Mouse (Mus musculus): ENCODE data around the gene S1pr3. TPM values are rescaled to one million over a fixed set of nuclear protein-coding genes. Genes with fewer than 3 reads are reported as not detected.

S1pr3 gene
- total RNA-seq, 1 experiment from 2014 or later = 2.8 TPM

DNA sequence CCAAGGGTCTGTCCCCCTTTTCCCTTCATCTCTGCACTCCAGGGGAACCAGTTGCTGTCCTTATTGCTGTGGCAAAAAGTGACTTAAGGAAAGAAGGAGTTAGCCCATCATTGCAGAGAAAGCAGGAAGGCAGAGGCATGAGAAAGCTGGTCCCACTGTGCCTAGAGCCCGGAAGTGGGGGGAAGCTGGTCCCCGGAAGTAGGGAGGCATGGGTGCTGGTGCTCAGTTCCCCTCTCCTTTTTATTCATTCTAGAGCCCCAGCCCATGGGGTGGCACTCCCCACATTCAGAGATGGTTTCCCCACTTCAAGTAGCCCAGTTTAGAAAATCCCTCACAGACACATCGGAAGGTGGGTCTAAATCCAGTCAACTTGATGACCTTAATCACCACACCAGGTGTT, 8.9 kb upstream of the S1pr3 start:
- no peak for ATAC-seq (replicated peaks in 1 of 2; ENCODE audit: insufficient read depth in 1 of 2, low FRiP score in 2 of 2, low TSS enrichment in 1 of 2, low read depth in 1 of 2, poor library complexity in 2 of 2, severe bottlenecking in 2 of 2)

DNA sequence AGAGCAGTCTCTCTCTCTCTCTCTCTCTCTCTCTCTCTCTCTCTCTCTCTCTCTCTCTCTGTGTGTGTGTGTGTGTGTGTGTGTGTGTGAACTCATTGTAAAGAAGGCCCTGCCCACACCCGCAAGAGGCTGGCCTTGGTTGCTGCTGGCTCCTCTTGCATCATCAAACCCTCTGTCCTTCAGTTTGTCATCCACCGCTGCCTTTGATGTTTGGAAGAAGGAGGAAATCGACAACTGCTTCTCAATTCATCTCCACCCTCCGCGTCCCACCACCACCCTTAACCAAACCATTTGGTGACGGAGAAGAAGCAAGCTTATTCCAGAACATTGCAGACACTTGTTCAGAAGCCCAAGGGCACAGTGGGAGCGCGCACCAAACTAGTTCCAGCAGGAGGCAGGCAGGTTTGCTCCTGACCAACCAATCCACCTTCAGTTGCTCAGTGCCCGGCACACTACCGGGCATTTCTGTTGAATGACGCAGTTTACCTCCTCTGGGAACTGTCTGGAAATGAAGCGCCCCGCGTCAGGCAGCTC, 8.2 kb upstream of the S1pr3 start:
- ATAC-seq (replicated peaks in 1 of 2; ENCODE audit: insufficient read depth in 1 of 2, low FRiP score in 2 of 2, low TSS enrichment in 1 of 2, low read depth in 1 of 2, poor library complexity in 2 of 2, severe bottlenecking in 2 of 2) = no peak; a peak in 1 of 4 replicates

DNA sequence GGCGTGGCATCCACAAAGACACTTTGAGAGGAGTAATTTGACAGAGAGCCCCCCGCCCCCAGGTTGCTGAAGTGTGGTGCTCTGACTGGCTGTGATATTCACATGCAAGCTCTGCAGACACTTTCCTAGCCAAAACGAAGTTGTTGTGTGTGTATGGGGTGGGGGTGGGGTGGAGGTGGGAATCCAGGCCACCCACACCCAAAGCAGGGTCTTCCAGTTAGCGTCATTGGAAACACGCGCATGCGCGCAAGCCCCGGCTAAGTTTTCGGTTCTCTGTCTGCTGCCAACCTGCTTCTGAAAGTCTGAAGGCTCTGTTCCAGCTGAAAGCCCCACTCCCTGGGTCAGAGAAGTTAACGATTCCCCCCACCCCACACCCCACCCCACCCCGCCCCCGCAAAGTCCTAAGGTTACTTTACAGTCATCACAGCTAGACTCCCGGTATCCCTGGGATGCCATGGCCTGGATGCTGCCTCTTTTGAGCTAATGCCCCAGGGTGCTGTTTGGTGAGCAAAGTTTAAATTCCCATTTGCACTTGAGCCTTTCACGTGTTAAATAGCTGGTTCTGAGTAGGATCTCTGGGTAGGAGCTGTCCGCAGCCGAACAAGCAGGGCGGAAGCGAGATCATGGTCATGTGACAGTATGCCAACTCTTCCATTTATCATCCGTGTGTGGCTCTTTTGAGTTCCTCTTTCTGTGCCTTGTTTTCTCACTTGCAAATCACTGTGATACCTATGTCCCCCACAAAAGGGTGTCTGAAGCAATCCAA, 7.5 kb upstream of the S1pr3 start:
- ATAC-seq (replicated peaks in 1 of 2; ENCODE audit: insufficient read depth in 1 of 2, low FRiP score in 2 of 2, low TSS enrichment in 1 of 2, low read depth in 1 of 2, poor library complexity in 2 of 2, severe bottlenecking in 2 of 2) = peak; percentile 82 to 89

- no peak for ATAC-seq (replicated peaks in 1 of 2; ENCODE audit: insufficient read depth in 1 of 2, low FRiP score in 2 of 2, low TSS enrichment in 1 of 2, low read depth in 1 of 2, poor library complexity in 2 of 2, severe bottlenecking in 2 of 2)
Observed at GRCm38 (mm10) chr13:51404566-51404965, 3.9 kb upstream of the S1pr3 start.

- no peak for ATAC-seq (replicated peaks in 1 of 2; ENCODE audit: insufficient read depth in 1 of 2, low FRiP score in 2 of 2, low TSS enrichment in 1 of 2, low read depth in 1 of 2, poor library complexity in 2 of 2, severe bottlenecking in 2 of 2)
Observed at GRCm38 (mm10) chr13:51405731-51406320, 2.6 kb upstream of the S1pr3 start.

DNA sequence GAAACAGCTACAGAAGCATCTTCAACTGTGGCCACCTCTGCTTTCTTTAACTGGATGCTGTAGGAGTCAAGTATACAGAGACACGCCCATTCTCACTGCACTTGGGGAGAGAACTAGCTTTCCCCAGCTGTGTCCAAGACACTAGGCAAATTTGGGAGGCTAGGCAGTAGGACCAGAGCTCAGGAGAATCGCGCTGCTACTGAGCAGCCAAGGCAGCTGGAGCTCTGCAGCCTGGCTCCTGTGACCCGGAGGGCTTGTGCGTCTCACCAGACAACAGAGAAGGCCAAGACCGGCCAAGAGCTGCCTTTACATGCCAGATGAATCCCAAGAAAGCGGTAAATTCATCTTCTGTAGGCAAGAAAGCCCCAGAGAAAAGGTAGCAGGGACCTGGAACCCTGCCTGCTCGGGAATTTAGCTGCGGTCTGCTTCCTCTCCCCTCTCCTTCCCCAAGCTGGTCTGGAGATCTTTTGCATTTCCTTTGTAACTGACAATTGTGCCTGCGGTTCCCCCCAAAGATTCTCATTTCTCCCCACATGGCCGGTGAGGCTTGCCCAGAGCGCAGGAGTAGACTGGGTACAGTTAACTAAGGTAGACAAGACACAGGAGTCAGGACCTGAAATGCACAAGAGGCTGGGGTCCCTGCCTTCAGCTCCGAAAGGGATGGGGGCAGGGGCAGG, 760 bp upstream of the S1pr3 start:
- peak in 1 of 2 experiments; percentile 28; a peak in 1 of 4 replicates for ATAC-seq (replicated peaks in 1 of 2; ENCODE audit: insufficient read depth in 1 of 2, low FRiP score in 2 of 2, low TSS enrichment in 1 of 2, low read depth in 1 of 2, poor library complexity in 2 of 2, severe bottlenecking in 2 of 2)

DNA sequence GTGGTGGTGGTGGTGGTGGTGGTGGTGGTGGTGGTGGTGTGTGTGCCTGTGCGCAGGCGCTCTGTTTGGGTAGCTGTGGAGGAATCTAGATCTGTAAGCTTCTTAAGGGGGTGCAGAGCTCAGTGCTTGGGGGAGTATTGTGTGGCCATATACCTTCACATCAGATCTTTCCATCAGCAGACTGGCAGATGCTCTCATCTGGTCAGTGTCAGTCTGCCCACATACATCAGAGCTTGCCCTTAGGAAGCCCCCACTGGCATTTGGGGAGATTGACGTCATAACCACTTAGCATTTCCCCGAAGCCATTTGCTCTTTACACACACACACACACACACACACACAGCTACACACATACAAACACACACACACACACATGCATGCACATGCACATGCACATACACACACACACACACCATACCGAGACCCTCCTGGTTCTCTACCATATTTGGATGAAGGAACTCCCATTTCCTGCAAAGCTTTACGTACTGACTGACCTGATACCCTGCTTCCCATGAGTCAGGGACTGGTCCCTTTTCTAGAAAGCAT, 1.6 kb downstream of the S1pr3 start:
- no peak for ATAC-seq (replicated peaks in 1 of 2; ENCODE audit: insufficient read depth in 1 of 2, low FRiP score in 2 of 2, low TSS enrichment in 1 of 2, low read depth in 1 of 2, poor library complexity in 2 of 2, severe bottlenecking in 2 of 2)

DNA sequence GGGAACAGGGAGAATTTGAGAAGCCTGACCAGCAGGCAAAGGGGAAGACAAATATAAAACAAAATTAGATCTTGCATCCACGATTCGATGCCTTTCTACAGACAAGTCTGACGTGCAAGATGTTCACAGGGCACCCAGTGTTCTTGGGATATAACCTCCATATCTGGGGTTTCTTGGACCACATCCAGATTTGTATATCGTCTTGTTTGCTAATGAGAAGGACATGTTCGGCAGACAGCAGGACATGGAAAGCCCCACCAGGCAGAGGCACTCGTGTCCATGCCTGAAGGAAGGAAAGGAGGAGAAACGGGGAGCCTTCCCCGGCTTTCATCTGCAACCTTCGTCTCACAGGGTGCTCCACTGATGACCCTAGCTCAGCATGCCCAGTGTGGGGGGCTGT, 2.8 kb downstream of the S1pr3 start:
- ATAC-seq (replicated peaks in 1 of 2; ENCODE audit: insufficient read depth in 1 of 2, low FRiP score in 2 of 2, low TSS enrichment in 1 of 2, low read depth in 1 of 2, poor library complexity in 2 of 2, severe bottlenecking in 2 of 2) = no peak

DNA sequence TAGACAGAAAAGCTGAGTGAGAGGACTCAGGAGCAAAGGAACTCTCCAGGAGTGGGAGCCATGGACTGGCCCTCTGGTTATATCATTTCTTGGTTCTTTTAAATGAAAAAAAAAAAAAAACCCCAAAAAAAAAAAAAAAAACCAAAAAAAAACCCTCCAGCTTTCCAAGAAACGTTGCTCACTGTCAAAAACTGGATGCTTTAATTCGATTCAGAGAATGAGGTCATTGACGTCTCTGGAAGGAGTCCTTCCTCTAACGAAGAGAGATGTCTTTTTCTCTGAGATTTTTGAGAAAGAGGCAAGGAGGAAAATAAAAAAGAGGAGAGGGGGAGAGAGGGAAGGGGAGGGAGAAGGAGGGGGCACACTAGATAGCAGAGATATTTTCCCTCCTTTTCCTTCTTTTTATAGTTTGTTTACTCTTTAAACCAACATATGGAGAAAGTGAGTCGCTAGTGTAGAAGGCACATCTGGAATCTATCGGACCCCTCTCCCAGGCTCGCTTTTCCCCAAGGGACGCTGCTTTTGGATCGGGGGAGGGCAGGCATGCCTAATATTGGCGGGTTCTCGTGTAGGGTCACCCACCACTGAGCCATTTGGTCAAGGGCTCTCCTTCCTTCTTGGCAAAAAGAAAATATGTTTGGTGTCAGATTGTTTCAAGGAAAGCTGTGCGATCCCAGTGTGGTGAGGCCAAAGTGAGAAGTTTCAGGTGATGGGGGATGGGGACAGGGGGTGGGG, 3.4 kb downstream of the S1pr3 start:
- ATAC-seq (replicated peaks in 1 of 2; ENCODE audit: insufficient read depth in 1 of 2, low FRiP score in 2 of 2, low TSS enrichment in 1 of 2, low read depth in 1 of 2, poor library complexity in 2 of 2, severe bottlenecking in 2 of 2) = no peak

DNA sequence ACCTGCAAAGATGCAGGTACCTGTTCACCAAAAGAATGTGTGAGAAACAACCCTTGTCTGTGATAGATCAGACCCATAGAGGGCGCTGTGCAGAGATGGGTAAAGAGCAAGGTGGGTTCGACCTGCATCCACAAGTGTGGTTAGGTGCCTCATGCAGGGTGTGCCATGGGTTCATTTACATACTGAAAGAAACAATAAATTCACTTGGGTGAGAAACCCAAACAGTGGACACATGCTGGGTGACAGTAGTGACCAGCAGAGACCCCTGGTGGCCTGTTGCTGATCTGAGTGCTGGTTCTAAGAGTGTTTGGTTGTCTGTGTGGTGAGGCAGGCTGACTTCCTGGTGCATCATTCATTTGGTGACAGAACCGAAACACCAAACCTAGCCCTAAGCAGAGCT, 5.0 kb downstream of the S1pr3 start:
- ATAC-seq (replicated peaks in 1 of 2; ENCODE audit: insufficient read depth in 1 of 2, low FRiP score in 2 of 2, low TSS enrichment in 1 of 2, low read depth in 1 of 2, poor library complexity in 2 of 2, severe bottlenecking in 2 of 2) = peak in 1 of 2 experiments; percentile 31; a peak in 1 of 4 replicates

DNA sequence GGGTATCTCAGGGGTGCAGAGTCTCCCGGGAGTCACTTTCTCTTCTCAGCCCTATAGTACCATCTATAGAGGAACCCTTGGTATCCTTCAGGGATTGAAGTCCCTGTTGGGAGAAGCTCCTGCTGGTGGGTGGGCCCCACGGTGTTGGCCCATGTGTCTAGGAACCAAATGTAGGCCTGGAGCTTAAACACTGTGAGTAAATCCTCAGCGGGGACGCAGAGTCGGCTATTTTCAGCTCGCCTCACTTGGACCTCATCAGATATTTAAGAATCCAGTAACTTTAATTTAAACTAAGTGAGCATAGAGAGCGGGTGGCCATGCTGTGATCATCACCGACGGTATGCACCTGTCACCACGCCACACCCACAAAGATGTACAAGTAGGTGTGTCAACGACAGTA, 8.3 kb downstream of the S1pr3 start:
- no peak for ATAC-seq (replicated peaks in 1 of 2; ENCODE audit: insufficient read depth in 1 of 2, low FRiP score in 2 of 2, low TSS enrichment in 1 of 2, low read depth in 1 of 2, poor library complexity in 2 of 2, severe bottlenecking in 2 of 2)

DNA sequence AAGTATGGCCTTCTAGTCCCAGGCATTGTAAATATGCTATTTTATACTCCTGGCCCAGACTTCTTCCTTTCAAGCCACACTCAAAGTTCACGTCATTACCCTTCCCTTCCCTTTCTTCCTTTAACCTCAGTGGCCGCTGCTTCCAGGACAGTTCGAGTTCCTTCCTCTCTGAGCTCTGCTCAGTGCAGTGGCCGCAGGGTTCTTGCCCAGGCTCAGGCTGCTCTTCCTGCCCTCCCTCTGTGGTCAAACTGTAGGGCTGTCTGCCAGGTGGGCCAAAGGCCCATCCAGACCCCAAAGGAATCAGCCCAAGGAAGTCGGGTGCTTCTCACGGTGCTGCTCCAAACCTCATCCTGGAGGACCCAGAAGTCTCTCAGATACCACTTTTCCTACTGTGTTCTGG, 9.4 kb downstream of the S1pr3 start:
- ATAC-seq (replicated peaks in 1 of 2; ENCODE audit: insufficient read depth in 1 of 2, low FRiP score in 2 of 2, low TSS enrichment in 1 of 2, low read depth in 1 of 2, poor library complexity in 2 of 2, severe bottlenecking in 2 of 2) = peak; percentile 71 to 73

DNA sequence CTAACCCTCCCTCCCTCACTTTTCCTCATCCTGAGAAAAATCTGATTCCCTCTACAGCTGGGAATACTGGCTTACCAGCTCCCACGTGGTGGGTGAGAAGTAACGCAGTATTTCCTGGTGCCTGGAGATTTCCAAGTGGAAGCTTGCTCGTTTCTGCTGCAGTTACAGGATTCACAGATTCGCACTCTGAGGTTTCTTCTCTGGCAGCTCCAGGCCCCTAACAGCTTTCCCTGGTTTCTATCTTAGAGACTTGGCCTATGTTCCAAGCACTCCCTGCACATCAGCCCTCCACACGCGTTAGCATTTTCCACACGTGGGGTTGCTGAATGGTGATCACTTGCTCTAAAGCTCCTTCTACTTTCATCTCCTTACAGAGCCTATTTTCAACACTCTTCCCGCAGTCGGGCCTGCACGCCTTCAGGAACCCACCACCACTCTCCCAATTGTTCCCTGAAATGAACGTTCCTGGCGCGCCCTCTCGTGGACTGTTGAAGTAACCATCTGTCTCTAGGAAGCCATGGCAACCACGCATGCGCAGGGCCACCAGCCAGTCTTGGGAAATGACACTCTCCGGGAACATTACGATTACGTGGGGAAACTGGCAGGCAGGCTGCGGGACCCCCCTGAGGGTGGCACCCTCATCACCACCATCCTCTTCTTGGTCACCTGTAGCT, 10.0 kb downstream of the S1pr3 start:
- ATAC-seq (replicated peaks in 1 of 2; ENCODE audit: insufficient read depth in 1 of 2, low FRiP score in 2 of 2, low TSS enrichment in 1 of 2, low read depth in 1 of 2, poor library complexity in 2 of 2, severe bottlenecking in 2 of 2) = peak; percentile 67 to 73

- no peak for ATAC-seq (replicated peaks in 1 of 2; ENCODE audit: insufficient read depth in 1 of 2, low FRiP score in 2 of 2, low TSS enrichment in 1 of 2, low read depth in 1 of 2, poor library complexity in 2 of 2, severe bottlenecking in 2 of 2)
Observed at GRCm38 (mm10) chr13:51418942-51419451, 10.6 kb downstream of the S1pr3 start.

- no peak for ATAC-seq (replicated peaks in 1 of 2; ENCODE audit: insufficient read depth in 1 of 2, low FRiP score in 2 of 2, low TSS enrichment in 1 of 2, low read depth in 1 of 2, poor library complexity in 2 of 2, severe bottlenecking in 2 of 2)
Observed at GRCm38 (mm10) chr13:51419501-51419900, 11.1 kb downstream of the S1pr3 start.

DNA sequence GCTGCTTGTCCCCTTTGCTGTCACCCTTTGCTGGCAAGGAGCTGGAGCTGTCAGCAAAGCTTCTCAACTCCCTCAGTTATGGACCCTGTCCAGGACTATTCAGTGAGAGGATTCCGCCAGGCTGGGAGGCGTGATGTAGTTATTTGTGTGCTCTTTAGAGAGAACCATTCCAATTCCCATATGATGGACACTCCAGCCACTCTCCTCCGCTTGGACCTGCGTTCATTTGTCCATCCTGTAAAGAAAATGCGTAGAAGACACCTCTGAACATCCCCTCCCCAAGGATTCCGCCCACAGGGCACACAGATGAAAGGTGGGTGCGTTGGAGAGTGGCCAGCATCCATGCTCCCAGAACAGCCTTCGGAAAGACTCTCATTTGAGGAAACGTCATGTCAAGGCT, 12.4 kb downstream of the S1pr3 start:
- ATAC-seq (replicated peaks in 1 of 2; ENCODE audit: insufficient read depth in 1 of 2, low FRiP score in 2 of 2, low TSS enrichment in 1 of 2, low read depth in 1 of 2, poor library complexity in 2 of 2, severe bottlenecking in 2 of 2) = no peak

DNA sequence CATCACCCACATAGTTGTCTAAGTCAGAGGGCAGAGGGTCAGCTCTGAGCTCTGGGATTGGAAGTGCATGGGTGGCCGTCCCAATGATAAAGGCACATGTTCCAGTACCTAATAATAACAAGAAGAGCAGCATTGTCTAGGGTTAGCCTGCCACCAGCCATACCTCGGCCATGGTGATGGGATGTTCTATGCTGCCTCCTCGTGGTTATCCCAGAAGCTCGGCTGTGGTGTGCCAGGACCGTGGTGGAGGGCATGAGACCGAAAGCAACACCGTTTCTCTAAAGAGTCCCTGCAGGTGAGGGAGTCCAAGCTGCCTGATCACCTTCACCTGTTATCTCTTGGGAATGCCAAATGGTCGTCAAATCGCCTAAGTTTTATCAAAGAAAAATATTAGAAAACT, 15.2 kb downstream of the S1pr3 start:
- ATAC-seq (replicated peaks in 1 of 2; ENCODE audit: insufficient read depth in 1 of 2, low FRiP score in 2 of 2, low TSS enrichment in 1 of 2, low read depth in 1 of 2, poor library complexity in 2 of 2, severe bottlenecking in 2 of 2) = no peak

Measured in hematopoietic stem cell, adult 5-6 weeks (primary cell).